Mouse (Mus musculus) brain, adult 2 months (tissue): ENCODE measurements around the gene Clint1.

Source experiments
- DNase-seq: peaks from one replicate; pipeline ENCODE4 v3.0.0; 2011; ENCODE audit warnings: low read depth, low spot score

Clint1 gene

GRCm38 (mm10) chr11:45884029-45884428 is 32.2 kb downstream of the Clint1 start:
- DNase-seq, result peak; percentile 72

- DNase-seq, result no peak
These were observed 33.9 kb downstream of the Clint1 start for GRCm38 (mm10) chr11:45885606-45886230.

GRCm38 (mm10) chr11:45886596-45886995 is 34.7 kb downstream of the Clint1 start:
- peak; percentile 38 for DNase-seq

GRCm38 (mm10) chr11:45888471-45889030 is 36.7 kb downstream of the Clint1 start:
- DNase-seq, result no peak

- DNase-seq, result no peak
These were observed 38.1 kb downstream of the Clint1 start for GRCm38 (mm10) chr11:45889981-45890380.

- no peak for DNase-seq
These were observed 38.6 kb downstream of the Clint1 start for GRCm38 (mm10) chr11:45890423-45890822.

- no peak for DNase-seq
These were observed 41.1 kb downstream of the Clint1 start for GRCm38 (mm10) chr11:45892861-45893360.

GRCm38 (mm10) chr11:45897392-45897791 is 45.5 kb downstream of the Clint1 start:
- peak; percentile 33 for DNase-seq

- no peak for DNase-seq
These were observed 48.6 kb downstream of the Clint1 start for GRCm38 (mm10) chr11:45900233-45901015.

GRCm38 (mm10) chr11:45906109-45906786 is 54.4 kb downstream of the Clint1 start:
- no peak for DNase-seq

- DNase-seq, result no peak
These were observed 55.5 kb downstream of the Clint1 start for GRCm38 (mm10) chr11:45907301-45907700.

GRCm38 (mm10) chr11:45908070-45908469 is 56.2 kb downstream of the Clint1 start:
- DNase-seq, result no peak

- DNase-seq, result no peak
These were observed 57.0 kb downstream of the Clint1 start for GRCm38 (mm10) chr11:45908894-45909293.

- DNase-seq, result peak; percentile 56
These were observed 58.9 kb downstream of the Clint1 start for GRCm38 (mm10) chr11:45910701-45911100.

GRCm38 (mm10) chr11:45916196-45916595 is 64.3 kb downstream of the Clint1 start:
- DNase-seq, result no peak

GRCm38 (mm10) chr11:45918018-45918417 is 66.2 kb downstream of the Clint1 start:
- no peak for DNase-seq

GRCm38 (mm10) chr11:45918836-45919235 is 67.0 kb downstream of the Clint1 start:
- DNase-seq, result no peak

- DNase-seq, result no peak
These were observed 69.2 kb downstream of the Clint1 start for GRCm38 (mm10) chr11:45921026-45921425.

GRCm38 (mm10) chr11:45921480-45921898 is 69.6 kb downstream of the Clint1 start:
- DNase-seq, result no peak

- no peak for DNase-seq
These were observed 73.6 kb downstream of the Clint1 start for GRCm38 (mm10) chr11:45925436-45925835.

GRCm38 (mm10) chr11:45926640-45927082 is 74.8 kb downstream of the Clint1 start:
- peak; percentile 91 for DNase-seq

GRCm38 (mm10) chr11:45927456-45927855 is 75.6 kb downstream of the Clint1 start:
- DNase-seq, result no peak
